Mouse (Mus musculus): ENCODE data around the gene Rora. TPM values are rescaled to one million over a fixed set of nuclear protein-coding genes. Genes with fewer than 3 reads are reported as not detected.

The Rora gene
- polyA plus RNA-seq, 1 experiment = 0.86 TPM

DNA sequence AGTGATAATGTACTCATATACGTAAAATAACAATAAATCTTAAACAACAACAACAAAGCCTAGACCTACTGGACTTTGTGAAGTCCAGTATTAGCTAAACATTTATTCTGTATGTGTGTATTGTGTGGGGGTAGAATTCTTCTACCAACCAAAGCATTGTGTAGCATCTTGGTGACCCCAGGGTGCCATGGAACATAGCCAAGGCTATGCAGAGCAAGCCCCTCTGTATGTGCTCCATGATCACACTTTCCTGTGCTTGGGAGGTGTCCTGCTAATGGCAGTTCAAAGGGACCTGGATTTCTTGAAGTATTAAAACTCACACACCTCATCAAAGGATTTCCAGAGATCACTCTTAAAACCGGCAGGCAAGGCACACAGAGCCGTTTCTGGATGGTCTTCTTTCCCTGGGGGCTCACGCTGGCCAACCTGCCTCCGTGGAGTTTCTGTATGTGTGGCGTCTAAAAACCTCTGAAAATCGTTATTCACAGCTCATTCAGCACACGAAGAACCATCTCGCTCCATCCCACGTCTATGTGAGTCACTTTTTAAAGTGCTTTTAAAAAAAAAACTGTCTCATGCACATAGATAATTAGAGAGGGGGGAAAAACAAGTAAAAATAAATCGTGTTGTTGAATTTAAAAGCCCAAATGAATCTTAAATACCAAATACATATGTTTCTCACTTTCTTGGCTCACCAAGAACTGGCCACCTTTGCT, 92.5 kb downstream of the Rora start:
- H3K4me3 ChIP-seq = no peak overlapping the region
- no peak overlapping the region for H3K4me2 ChIP-seq (ENCODE audit: low read depth)
- no peak for TF ChIP-seq MYOD1 (IDR thresholded peaks at IDR 0.05; ENCODE audit: control insufficient read depth in 1 of 3, insufficient read length in 2 of 3, low read depth in 2 of 3)
- no peak for TF ChIP-seq TCF12 (IDR thresholded peaks at IDR 0.05; ENCODE audit: insufficient read depth, poor library complexity, severe bottlenecking)
- no peak for TF ChIP-seq TCF3 (IDR thresholded peaks at IDR 0.05; ENCODE audit: insufficient read length, low read depth)
- no peak for TF ChIP-seq MYOG (IDR thresholded peaks at IDR 0.05; ENCODE audit: control insufficient read depth in 1 of 3, insufficient read depth in 1 of 3, insufficient read length in 2 of 3, low read depth in 2 of 3)
- TF ChIP-seq E2F4 (IDR thresholded peaks at IDR 0.05; ENCODE audit: insufficient read depth) = no peak
- no peak for TF ChIP-seq REST (IDR thresholded peaks at IDR 0.05; ENCODE audit: insufficient read depth, insufficient read length)
- H3K79me2 ChIP-seq (ENCODE audit: control insufficient read depth, insufficient read depth) = no peaks in the 10 kb centered on the region
- H3K27me3 ChIP-seq (ENCODE audit: control insufficient read depth, insufficient read depth, insufficient read length) = no peaks in the 10 kb centered on the region
- no peak overlapping the region for H3ac ChIP-seq (ENCODE audit: control insufficient read depth, insufficient read length)
- H3K36me3 ChIP-seq (ENCODE audit: control insufficient read depth, insufficient read depth) = no peaks in the 10 kb centered on the region

DNA sequence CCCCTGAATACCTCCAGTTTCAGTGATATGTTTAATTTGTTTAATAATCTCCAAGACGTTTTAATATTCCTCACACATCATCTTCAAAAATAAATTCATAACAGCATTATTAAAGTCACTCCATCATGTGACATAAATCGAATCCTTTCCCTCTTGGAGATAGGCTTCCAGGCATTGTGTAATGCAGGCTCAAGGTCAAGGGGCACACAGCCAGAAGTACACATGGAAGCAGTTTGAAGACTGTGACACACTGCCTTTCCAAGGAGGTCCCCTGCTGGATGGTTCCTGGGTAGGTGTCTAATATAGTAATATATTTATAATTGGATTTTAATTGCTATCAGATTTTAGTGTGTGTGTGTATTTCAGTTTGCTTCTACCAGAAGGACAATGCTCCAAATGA, 103.4 kb downstream of the Rora start:
- H3K27me3 ChIP-seq (ENCODE audit: control insufficient read depth, insufficient read depth, insufficient read length) = no peaks in the 10 kb centered on the region
- H3K79me2 ChIP-seq (ENCODE audit: control insufficient read depth, insufficient read depth) = no peaks in the 10 kb centered on the region
- H3K36me3 ChIP-seq (ENCODE audit: control insufficient read depth, insufficient read depth) = no peaks in the 10 kb centered on the region
- H3ac ChIP-seq (ENCODE audit: control insufficient read depth, insufficient read length) = no peak overlapping the region
- no peak overlapping the region for H3K4me2 ChIP-seq (ENCODE audit: low read depth)
- no peak for TF ChIP-seq POLR2AphosphoS2 (IDR thresholded peaks at IDR 0.05; ENCODE audit: insufficient read length, low read depth)
- no peak for TF ChIP-seq MYOD1 (IDR thresholded peaks at IDR 0.05; ENCODE audit: control insufficient read depth in 1 of 3, insufficient read length in 2 of 3, low read depth in 2 of 3)
- no peak for TF ChIP-seq SRF (IDR thresholded peaks at IDR 0.05; ENCODE audit: control insufficient read depth, insufficient read length, low read depth)
- TF ChIP-seq MAX (IDR thresholded peaks at IDR 0.05; ENCODE audit: low read depth) = no peak
- TF ChIP-seq CEBPB (IDR thresholded peaks at IDR 0.05; ENCODE audit: insufficient read depth, poor library complexity, severe bottlenecking) = no peak
- no peak overlapping the region for H3K4me3 ChIP-seq

DNA sequence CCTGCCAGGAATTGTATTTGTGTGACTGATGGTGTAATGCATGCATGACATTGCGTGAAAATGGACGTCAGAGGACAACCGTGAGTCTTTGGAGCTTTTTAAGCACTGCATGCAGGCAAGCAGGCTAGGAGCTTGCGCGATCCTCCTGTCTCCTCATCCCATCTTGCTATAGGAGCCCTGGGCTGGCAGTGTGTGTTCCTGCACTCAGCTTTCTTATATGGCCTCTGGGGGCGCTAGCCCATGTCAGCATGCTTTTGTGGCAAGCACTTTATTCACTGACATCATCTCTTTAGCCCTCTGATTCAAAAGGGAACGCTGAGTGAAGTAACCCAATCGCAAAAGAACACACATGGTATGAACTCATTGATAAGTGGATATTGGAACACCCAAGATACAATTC, 105.7 kb downstream of the Rora start:
- Histone ChIP-seq H3K4me3 (no peak overlapping the region), H3K79me2 (ENCODE audit: control insufficient read depth, insufficient read depth) (no peaks in the 10 kb centered on the region), H3K36me3 (ENCODE audit: control insufficient read depth, insufficient read depth) (no peaks in the 10 kb centered on the region), H3K27me3 (ENCODE audit: control insufficient read depth, insufficient read depth, insufficient read length) (no peaks in the 10 kb centered on the region), H3ac (ENCODE audit: control insufficient read depth, insufficient read length) (no peak overlapping the region), H3K4me2 (ENCODE audit: low read depth) (no peak overlapping the region)
- TF ChIP-seq POLR2AphosphoS2 (IDR thresholded peaks at IDR 0.05; ENCODE audit: insufficient read length, low read depth) (no peak), CEBPB (IDR thresholded peaks at IDR 0.05; ENCODE audit: insufficient read depth, poor library complexity, severe bottlenecking) (no peak), E2F4 (IDR thresholded peaks at IDR 0.05; ENCODE audit: insufficient read depth) (no peak), TCF12 (IDR thresholded peaks at IDR 0.05; ENCODE audit: insufficient read depth, poor library complexity, severe bottlenecking) (no peak), USF1 (IDR thresholded peaks at IDR 0.05; ENCODE audit: low read depth) (no peak), MYOD1 (IDR thresholded peaks at IDR 0.05; ENCODE audit: control insufficient read depth in 1 of 3, insufficient read length in 2 of 3, low read depth in 2 of 3) (no peak), POLR2A (IDR thresholded peaks at IDR 0.05; ENCODE audit: insufficient read length, low read depth) (no peak), SRF (IDR thresholded peaks at IDR 0.05; ENCODE audit: control insufficient read depth, insufficient read length, low read depth) (no peak), MAX (IDR thresholded peaks at IDR 0.05; ENCODE audit: low read depth) (no peak), TCF3 (IDR thresholded peaks at IDR 0.05; ENCODE audit: insufficient read length, low read depth) (no peak), MYOG (IDR thresholded peaks at IDR 0.05; ENCODE audit: control insufficient read depth in 1 of 3, insufficient read depth in 1 of 3, insufficient read length in 2 of 3, low read depth in 2 of 3) (no peak), REST (IDR thresholded peaks at IDR 0.05; ENCODE audit: insufficient read depth, insufficient read length) (no peak)

DNA sequence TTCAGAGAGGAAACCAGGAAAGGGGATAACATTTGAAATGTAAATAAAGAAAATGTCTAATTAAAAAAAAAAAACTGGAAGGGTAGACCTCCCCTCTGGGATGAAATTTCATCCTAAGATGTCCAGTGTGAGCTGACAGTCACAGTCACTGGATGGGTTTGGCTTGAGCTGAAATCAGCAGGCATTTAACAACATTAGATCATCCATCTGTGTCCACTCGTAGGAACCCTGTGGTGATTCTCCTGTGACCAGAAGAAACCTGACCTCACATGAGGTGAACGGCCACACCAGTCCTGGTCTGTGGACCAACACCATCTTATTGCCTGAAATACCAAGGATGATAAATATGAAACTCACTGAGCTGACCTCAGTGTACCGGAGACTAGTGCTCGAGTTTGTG, 106.7 kb downstream of the Rora start:
- H3K4me3 ChIP-seq = no peak overlapping the region
- H3ac ChIP-seq (ENCODE audit: control insufficient read depth, insufficient read length) = no peak overlapping the region
- no peak for TF ChIP-seq MAX (IDR thresholded peaks at IDR 0.05; ENCODE audit: low read depth)
- TF ChIP-seq MYOG (IDR thresholded peaks at IDR 0.05; ENCODE audit: control insufficient read depth in 1 of 3, insufficient read depth in 1 of 3, insufficient read length in 2 of 3, low read depth in 2 of 3) = no peak
- no peak for TF ChIP-seq POLR2A (IDR thresholded peaks at IDR 0.05; ENCODE audit: insufficient read length, low read depth)
- TF ChIP-seq TCF12 (IDR thresholded peaks at IDR 0.05; ENCODE audit: insufficient read depth, poor library complexity, severe bottlenecking) = no peak
- no peak for TF ChIP-seq USF1 (IDR thresholded peaks at IDR 0.05; ENCODE audit: low read depth)
- TF ChIP-seq POLR2AphosphoS2 (IDR thresholded peaks at IDR 0.05; ENCODE audit: insufficient read length, low read depth) = no peak
- TF ChIP-seq E2F4 (IDR thresholded peaks at IDR 0.05; ENCODE audit: insufficient read depth) = no peak
- no peak for TF ChIP-seq SRF (IDR thresholded peaks at IDR 0.05; ENCODE audit: control insufficient read depth, insufficient read length, low read depth)
- no peak for TF ChIP-seq REST (IDR thresholded peaks at IDR 0.05; ENCODE audit: insufficient read depth, insufficient read length)
- TF ChIP-seq CEBPB (IDR thresholded peaks at IDR 0.05; ENCODE audit: insufficient read depth, poor library complexity, severe bottlenecking) = no peak
- no peak for TF ChIP-seq MYOD1 (IDR thresholded peaks at IDR 0.05; ENCODE audit: control insufficient read depth in 1 of 3, insufficient read length in 2 of 3, low read depth in 2 of 3)
- TF ChIP-seq TCF3 (IDR thresholded peaks at IDR 0.05; ENCODE audit: insufficient read length, low read depth) = no peak
- no peaks in the 10 kb centered on the region for H3K79me2 ChIP-seq (ENCODE audit: control insufficient read depth, insufficient read depth)
- no peak overlapping the region for H3K4me2 ChIP-seq (ENCODE audit: low read depth)
- no peaks in the 10 kb centered on the region for H3K36me3 ChIP-seq (ENCODE audit: control insufficient read depth, insufficient read depth)
- no peaks in the 10 kb centered on the region for H3K27me3 ChIP-seq (ENCODE audit: control insufficient read depth, insufficient read depth, insufficient read length)

DNA sequence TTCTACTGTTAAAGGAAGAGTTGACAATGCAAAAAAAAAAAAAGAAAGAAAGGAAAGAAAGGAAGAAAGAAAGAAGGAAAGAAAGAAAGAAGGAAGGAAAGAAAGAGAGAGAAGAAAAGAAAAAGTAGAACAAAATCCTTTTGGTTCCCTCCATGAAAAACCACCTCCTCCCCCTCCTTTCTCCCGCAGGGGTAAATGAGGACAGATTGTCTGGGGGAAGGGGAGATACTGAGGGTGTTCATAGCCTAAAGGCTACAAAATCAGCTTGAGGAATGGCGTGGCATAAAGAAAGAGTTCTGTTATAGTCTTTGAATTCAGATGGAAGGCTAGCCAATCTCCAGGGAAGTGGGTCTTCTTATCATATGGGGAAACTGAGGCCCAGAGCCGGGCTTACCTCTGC, 107.3 kb downstream of the Rora start:
- Histone ChIP-seq H3K4me3 (no peak overlapping the region), H3K79me2 (ENCODE audit: control insufficient read depth, insufficient read depth) (no peaks in the 10 kb centered on the region), H3K36me3 (ENCODE audit: control insufficient read depth, insufficient read depth) (no peaks in the 10 kb centered on the region), H3K27me3 (ENCODE audit: control insufficient read depth, insufficient read depth, insufficient read length) (no peaks in the 10 kb centered on the region), H3K4me2 (ENCODE audit: low read depth) (no peak overlapping the region), H3ac (ENCODE audit: control insufficient read depth, insufficient read length) (no peak overlapping the region)
- TF ChIP-seq MYOG (IDR thresholded peaks at IDR 0.05; ENCODE audit: control insufficient read depth in 1 of 3, insufficient read depth in 1 of 3, insufficient read length in 2 of 3, low read depth in 2 of 3) (no peak), TCF3 (IDR thresholded peaks at IDR 0.05; ENCODE audit: insufficient read length, low read depth) (no peak), SRF (IDR thresholded peaks at IDR 0.05; ENCODE audit: control insufficient read depth, insufficient read length, low read depth) (no peak), CEBPB (IDR thresholded peaks at IDR 0.05; ENCODE audit: insufficient read depth, poor library complexity, severe bottlenecking) (no peak), POLR2AphosphoS2 (IDR thresholded peaks at IDR 0.05; ENCODE audit: insufficient read length, low read depth) (no peak), MAX (IDR thresholded peaks at IDR 0.05; ENCODE audit: low read depth) (no peak), MYOD1 (IDR thresholded peaks at IDR 0.05; ENCODE audit: control insufficient read depth in 1 of 3, insufficient read length in 2 of 3, low read depth in 2 of 3) (no peak), POLR2A (IDR thresholded peaks at IDR 0.05; ENCODE audit: insufficient read length, low read depth) (no peak), USF1 (IDR thresholded peaks at IDR 0.05; ENCODE audit: low read depth) (no peak), REST (IDR thresholded peaks at IDR 0.05; ENCODE audit: insufficient read depth, insufficient read length) (no peak), TCF12 (IDR thresholded peaks at IDR 0.05; ENCODE audit: insufficient read depth, poor library complexity, severe bottlenecking) (no peak)
